Mouse (Mus musculus) kidney, adult 2 months (tissue): ENCODE results near the gene Hrc.

Source experiments
- CTCF ChIP-seq: fragments of 200-500 bp; conservative IDR thresholded peaks from 2 replicates; pipeline ENCODE4 v1.5.1; 2011; ENCODE audit warnings: low read depth, mild to moderate bottlenecking, control low read depth, low read length, moderate library complexity, mixed read lengths; ENCODE audit not compliant: insufficient read depth, insufficient read length
- POLR2A ChIP-seq: fragments of 200-500 bp; IDR thresholded peaks from one replicate; pipeline ENCODE4 v1.6.1; 2011; ENCODE audit warnings: low read depth, low read length, control low read depth

DNA sequence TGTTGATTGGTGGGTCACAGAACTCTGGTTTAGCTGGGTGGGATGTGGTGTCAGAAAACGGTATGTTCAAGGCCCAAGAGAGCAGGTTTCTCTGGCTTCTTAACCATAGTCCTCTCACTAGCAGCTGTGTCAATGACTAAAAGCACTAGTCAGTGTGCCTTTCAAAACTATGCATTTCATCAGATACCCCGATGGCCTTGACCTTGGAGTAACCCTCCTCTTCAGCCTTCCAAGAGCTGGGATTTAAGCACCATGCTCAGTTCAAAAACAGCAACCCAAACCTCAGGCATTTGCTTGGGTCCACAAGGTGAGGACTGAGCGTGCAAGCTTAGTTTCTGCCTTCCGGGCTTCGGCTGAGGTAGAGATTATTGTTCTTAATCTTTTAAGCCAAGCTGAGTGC, 37.3 kb downstream of the Hrc start:
- TF ChIP-seq CTCF (no peak), POLR2A (no peak)
